Mouse (Mus musculus) heart, adult 2 months (tissue): ENCODE measurements around the gene Gm21969.

ENCODE experiments used
- CTCF ChIP-seq: fragments of 200-600 bp; IDR thresholded peaks from 2 replicates; pipeline ENCODE4 v1.8.1; 2022; ENCODE audit warnings: antibody characterized with exemption, mild to moderate bottlenecking, moderate library complexity
- EP300 ChIP-seq: fragments of 200-500 bp; IDR thresholded peaks from 2 replicates; pipeline ENCODE4 v1.6.1; 2011; ENCODE audit warnings: low read depth, low read length, control low read depth; ENCODE audit not compliant: insufficient read depth
- POLR2A ChIP-seq: fragments of 200-500 bp; IDR thresholded peaks from 2 replicates; pipeline ENCODE4 v1.6.1; 2011; ENCODE audit warnings: mild to moderate bottlenecking, low read depth, low read length, control low read depth; ENCODE audit not compliant: insufficient read depth

DNA sequence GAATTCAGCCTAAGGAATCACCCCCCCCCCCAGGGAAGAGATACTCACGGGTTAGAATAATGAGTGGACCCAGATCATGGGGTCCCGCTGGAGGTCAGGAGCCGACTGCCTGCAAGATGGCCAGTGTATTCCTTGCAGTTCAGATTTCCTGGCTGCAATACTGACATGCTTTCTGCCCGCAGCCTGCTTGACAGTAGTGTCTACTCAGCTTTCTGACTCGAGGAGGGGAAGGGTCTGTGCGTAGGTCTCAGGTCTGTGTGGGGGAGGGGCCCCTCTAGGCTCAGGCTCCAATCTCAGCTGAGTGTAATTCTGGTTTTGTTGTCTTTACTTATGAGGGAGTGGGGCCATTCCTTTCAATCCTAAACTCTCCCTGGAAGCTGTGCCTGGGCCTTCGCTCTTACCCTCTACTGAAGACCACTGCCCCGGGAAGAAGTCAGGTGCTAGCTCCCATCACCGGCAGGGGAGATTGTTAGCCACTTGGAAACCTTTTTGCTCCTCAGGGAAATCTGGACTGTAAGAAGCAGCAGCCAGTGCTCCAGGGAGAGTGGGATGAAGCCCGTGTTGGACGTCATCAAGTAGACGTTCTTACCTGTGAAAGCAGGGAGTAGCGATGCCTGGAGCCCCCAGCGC is 26.6 kb upstream of the Gm21969 start:
- TF ChIP-seq CTCF (no peak), POLR2A (no peak), EP300 (no peak)
